Mouse (Mus musculus): ENCODE measurements around the gene Rrp8.

DNA sequence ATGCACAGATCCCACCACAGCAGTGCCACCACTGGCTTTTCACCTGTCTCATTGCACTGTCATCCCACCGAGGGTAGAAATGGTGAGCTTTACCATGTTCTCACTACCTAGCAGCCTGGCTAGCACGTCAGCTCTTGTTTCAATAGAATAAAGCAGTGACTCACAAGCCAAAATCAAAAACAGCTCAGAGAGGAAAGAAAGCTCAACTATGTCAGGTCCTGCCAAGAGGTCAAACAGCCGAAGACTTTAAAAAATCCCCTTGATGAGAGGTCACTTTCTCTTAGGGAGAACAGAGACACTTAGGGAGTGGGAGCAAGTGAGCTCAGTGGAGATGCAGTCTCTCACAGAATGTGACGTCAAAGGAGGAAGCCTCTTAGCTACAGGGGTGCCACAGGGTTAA, 46.7 kb upstream of the Rrp8 start:
- TF ChIP-seq CTCF (conservative IDR thresholded peaks at IDR 0.05; ENCODE audit: low read length) (no peak), POU5F1 (IDR thresholded peaks at IDR 0.05; ENCODE audit: borderline replicate concordance, low read length) (no peak)

Measured in E14TG2a.4 (cell line).